Mouse (Mus musculus): Measurements from ENCODE around the gene Arl4c.

Arl4c gene

DNA sequence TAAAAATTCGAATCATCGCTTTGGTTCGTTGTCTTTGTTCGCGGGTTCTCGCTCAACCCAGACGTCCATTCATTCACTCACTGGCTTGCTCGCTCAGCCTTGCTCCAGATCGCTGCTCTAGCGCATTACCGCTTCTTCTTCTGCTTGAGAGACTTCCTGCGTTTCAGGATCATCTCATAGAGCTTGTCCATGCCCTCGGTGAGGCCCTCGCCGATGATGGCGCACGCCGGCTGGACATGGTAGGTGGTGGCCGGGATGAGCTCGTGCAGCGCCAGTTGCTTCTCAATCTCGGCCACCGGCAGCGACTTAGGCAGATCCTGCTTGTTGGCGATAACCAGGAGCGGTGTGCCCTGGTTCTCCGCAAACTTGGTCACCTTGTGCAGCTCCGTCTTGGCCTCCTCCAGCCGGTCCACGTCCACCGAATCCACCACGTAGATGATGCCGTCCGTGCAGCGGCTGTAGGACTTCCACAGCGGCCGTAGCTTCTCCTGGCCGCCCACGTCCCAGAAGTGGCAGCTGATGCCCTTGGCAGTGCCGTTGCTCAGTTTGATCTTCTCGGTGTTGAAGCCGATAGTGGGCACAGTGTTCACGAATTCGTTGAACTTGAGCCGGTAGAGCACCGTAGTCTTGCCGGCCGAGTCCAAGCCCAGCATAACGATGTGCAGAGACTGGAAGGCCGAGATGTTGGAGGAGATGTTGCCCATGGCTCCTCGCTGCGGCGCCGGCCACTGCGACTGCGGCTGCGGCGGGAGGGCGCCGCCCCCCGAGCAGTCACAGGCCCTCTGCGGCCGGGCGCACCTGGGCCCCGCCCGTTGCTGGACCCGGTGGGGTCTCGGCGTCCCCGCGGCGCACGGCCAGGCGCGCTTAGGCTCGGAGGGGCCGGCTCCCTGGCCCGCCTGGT, 810 bp downstream of the Arl4c start:
- ATAC-seq (ENCODE audit: low TSS enrichment), result peak; percentile 15

DNA sequence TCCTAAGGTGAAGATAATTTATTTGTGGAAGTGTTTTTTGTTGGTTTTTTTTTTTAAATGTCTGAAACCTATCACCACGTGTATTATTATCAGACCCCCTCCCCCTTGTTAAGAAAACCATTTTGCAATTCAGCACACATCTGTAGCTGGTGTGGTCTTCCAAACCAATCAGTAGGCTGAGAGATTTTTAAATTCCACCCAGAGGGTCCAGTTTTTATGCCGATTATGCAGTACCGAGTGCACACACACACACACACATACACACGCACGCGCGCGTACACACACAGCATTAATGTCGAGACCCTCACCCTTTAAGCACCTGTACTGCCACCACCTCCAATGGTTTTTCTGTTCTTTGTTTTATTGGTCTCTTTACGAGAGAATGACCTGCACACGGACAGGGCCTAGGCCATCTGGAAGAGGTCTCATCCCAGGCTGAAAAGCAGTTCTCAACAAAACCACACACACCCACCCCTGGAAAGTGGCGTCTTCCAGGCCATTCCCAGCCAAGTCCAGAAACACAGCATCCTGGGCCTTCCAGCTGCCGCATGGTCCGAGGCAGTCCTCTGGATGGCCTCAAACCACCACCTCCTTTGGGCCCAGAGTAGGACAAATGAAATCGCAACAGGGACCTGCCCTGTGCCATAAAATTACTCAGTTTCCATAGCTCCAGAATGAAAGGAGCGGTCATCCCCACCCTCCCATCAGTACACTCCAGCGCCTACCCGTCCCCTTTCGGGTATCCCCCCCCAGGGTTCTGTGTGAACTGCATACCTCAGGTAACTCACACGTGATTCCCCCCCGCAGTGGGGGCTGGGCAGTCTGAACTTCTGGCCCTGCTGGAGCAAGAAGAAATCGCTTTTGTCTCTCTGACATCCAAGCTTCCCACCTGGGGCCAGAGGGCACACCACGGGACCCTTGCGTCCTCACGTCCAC, 1.9 kb downstream of the Arl4c start:
- ATAC-seq (ENCODE audit: low TSS enrichment), result no peak

DNA sequence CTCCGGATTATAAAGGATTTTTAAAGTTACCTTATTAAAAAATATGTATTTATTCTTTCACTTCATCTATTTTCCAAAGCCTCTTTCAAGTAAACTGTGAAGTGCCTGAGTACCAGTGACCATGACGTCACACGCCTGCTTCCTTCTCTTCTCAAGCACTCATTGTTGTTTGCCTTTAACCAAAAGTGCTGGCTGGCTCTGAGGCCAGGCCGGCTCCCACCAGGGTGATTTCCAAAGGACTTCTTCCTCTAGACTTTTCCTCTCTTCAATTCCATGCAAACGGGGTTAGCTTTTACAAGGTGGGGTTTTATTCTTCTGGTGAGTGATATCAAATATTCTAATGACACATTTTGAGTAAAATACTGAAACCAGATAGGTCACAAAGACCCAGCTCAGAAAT, 2.6 kb downstream of the Arl4c start:
- no peak for ATAC-seq (ENCODE audit: low TSS enrichment)

DNA sequence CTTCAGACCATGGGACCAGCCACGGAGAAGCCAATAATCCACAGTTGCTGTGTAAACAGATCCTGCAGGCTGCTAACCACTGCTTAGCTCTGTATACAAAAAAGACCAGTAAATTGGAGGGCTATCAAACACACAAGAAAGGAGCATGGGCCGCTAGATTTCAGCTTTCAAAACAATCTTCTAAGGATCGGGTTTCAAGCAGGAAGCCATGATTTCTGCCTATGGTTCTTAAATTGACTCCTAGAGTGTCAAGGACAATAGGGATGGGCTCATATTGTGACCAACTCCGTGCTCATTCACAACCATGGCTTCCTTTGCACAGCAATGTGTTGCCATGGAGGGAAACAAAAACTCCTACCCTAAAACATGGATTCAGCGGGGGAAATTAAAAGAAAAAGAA, 3.1 kb downstream of the Arl4c start:
- no peak for ATAC-seq (ENCODE audit: low TSS enrichment)

DNA sequence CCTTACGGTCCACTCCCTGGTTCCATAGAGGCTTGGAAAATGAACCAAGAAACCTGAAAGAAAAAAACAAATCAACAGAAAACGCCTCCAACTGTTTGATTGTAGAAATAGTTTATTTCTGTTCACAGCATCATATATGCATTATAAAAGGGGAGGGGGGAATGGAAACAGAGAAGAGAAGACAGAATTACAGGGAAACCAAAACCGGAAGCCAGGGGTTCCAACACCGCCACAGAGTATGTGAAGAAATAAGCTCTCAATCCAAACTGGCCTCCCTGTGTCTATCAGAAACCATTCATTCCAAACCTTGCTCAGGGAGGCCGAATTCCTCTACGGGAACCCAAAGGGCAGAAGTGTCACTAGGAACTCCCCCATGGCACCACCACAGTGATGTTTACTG, 3.9 kb downstream of the Arl4c start:
- no peak for ATAC-seq (ENCODE audit: low TSS enrichment)

DNA sequence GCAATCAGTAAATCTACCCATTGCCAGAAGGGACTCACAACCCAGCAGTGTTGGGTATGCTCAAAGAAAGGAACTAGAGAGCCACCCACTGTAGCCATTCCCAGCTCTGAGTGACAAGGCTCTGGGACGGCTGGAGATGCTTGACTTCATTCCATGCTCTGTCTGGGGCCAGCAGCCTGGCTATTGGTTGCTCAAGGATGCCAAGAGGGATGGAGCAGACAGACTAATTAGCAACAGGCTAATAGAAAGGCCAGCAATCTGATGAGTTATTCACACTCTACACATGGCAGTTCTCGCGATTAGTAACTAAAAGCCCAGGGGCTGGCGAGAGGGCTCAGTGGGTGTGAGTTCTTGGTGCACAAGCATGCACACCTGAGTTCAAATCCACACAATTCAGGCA, 5.6 kb downstream of the Arl4c start:
- ATAC-seq (ENCODE audit: low TSS enrichment), result no peak

DNA sequence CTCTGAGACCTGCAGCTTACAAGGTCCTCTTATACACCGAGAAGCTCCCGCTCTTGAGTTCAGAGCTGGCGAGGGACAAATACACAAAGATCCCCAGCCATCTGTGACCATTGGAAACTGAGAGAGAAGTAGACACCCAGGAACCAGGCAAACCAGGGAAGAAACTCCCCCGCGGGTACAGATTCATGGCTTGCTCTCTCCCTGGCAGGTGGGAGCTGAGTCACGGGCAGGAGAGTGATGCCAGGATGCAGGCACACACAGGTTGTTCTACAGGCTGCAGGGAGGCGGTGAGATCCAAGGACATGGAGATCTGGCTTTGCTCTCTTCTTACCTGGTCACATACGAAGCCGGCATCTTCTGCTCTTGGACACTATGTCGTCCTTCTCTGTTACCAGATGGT, 7.7 kb downstream of the Arl4c start:
- 0 out of 2 replicates have a peak, but pooled peaks have one; percentile 55 for ATAC-seq (ENCODE audit: low TSS enrichment)

DNA sequence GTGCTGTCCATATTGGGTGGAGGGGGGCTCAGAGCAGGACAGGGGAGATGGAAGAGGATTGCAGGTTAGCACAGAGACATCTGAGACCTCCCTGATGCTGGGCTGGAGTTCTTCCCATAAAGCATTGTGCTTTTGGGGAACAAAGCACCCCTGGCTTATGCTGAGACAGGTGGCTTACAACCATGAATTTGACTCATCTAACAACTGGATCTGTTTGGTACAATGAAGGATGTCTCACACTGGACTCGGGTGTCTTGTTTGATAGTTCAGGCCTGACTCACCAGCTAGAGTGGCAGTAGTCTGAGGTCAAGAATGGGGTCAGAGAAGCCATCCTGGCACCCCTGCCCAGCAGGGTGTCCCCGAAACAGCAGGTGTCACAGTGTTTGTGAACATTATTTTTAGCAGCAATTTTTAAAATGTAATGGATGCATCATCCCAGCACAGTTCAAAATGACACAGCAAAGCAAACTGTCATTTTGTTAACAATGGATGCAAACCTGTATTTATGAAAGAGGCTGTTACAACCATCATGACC, 9.7 kb downstream of the Arl4c start:
- no peak for ATAC-seq (ENCODE audit: low TSS enrichment)

DNA sequence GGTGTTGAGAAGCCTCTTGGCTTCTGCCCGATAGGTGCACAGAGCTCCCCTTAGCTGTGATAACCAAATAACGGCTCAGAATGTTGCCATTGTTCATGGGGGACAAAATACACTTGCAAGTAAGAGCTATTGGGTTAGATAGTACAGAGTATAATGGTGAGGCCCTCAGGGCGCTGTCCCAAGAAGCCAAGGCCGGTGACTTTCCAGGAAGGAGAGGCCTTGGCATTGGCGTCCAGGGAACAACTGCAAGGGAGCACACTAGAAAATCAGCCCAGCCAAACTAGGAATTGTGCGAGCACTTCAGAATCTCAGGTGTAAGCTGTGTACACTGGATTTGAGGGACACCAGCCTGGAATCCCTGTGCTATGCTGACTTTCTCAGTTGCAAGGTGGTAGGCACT, 11.4 kb downstream of the Arl4c start:
- no peak for ATAC-seq (ENCODE audit: low TSS enrichment)

DNA sequence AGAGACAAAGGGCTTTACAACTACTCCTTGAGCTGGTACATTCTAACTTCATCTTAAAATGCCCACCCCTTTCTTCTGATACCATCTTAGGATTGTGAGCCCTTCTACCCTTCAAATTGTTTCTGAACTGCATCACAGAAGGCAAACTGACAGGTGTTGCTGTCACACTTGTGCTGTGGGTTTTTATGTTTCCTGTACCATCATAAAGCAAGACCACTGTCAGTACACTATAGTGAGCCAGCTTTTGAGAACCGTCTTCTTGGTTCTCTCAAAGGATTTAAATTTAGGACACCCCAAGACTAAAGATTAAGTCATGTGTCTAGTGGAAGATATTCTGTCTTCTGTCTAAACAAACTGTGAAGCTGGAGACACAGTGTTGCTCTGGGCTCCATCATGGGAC, 17.3 kb downstream of the Arl4c start:
- ATAC-seq (ENCODE audit: low TSS enrichment), result no peak

DNA sequence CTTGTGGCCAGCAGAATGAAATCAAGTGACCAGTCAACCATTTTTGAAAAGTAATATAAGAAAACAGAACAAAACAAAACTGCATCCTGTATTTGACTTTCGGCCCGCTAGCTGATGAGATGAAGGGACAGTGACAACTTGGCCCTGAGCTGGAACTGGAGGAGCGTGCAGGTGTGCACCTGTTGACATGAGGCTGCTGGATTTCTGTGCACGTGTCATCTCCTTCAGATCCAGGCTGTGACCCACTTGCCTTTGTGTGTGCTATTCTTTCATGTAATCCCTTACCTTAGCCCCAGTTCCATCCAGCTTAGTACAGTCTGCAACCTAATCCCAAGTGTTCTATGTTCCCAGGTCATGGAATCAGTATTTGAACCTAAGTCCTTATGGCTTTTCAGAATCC, 20.4 kb downstream of the Arl4c start:
- no peak for ATAC-seq (ENCODE audit: low TSS enrichment)

DNA sequence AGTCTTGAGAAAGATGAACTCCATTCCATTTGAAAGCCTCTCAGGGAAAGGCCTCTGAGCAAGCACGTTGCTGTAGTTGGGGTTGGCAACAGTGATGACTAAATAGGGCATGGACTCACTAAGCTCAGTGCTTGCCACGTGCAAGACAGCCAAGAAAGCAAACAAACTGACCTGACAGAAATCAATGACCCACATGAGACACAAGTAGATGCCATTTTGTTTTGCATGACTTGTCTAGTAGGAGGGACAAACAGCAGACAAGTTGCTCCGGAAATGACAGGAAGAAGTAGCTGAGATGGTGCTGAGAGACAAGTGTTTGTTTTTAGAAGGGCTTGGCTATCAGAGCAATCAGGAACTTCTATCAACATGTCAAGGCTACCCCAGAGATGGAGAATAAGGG, 21.2 kb downstream of the Arl4c start:
- no peak for ATAC-seq (ENCODE audit: low TSS enrichment)

DNA sequence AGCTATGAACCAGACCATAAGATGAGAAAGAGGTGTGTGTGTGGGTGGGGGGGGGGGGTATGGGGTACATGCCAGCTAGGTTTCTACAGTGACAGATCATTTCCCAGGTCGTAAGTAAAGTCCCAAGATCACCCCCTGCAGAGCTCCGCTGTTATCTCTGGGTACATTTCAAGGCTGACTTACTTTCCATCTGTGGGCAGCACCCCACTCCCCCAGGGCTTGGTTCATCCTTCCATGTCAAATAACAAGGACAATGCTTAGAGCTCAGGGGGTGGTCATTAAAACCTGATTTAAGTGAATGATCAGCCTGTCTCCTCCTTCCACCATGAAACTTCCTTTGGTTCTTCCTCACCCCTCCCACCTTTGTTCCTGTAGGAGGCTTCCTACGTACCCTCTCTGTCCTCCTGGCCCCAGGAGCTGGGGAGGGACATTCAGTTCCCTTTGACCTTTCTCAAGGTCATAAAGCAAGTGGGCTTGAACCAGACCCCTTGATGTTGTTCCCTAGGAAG, 23.7 kb downstream of the Arl4c start:
- no peak for ATAC-seq (ENCODE audit: low TSS enrichment)

DNA sequence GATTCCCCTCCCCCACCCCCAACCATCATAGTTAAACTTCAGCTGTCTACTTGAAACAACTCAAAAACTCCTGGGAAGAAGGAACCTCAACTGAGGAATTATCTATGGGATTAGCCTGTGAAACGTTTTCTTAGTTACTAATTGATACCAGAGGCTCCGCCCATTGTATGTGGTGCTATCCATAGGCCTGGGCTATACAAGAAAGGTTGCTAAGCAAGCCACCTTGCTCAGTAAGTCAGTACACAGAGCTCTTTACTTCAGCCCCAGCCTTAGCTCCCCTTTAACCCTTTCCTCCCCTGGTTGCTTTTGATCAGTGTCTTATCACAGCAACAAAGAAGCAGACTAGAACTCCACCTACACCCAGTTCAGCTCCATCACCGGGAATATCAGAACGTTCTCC, 31.2 kb downstream of the Arl4c start:
- no peak for ATAC-seq (ENCODE audit: low TSS enrichment)

DNA sequence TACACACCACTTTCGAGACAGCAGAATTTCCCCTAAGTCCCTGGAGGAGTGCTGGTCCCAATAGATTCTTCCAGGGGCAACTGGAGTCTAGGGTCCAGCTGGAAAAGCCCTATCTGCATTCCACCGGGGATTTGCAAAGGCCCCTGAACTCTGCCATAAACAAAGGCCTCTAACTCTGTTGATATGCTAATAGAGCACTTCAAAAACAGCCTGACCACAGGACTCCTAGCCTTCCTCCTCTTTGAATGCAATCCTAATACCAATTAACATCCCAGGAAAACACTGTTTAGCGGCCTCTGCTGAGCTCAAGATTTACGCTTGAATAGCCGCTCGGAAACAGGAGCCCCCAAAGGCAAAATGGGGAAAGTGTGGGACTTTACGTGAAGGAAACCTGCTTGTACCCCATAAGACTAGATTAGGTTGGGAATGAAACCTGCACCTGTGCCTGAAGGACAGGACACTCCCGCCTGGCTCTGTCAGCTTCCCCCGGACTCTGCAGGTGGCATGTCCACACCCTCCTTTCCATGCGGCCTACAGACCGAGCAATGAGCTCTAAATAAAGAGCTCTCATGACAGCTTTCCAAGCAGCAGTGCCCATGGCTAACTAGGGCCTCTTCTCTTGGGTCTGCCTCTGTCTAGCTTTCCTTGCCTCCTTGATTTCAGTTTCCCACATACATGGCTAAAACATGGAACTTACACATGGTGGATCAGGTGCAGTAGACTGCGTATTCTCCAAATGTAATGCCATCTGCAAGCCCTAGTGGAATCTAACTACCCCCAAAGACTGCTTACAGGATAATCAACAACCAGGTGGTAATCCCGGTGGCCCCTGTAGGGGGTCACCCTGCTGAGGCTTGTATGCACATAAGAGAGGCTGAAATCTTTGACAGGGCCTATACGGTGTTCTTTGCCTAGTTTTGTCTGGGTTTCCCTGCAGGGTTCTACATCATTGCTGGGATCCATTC, 32.9 kb downstream of the Arl4c start:
- ATAC-seq (ENCODE audit: low TSS enrichment), result no peak

DNA sequence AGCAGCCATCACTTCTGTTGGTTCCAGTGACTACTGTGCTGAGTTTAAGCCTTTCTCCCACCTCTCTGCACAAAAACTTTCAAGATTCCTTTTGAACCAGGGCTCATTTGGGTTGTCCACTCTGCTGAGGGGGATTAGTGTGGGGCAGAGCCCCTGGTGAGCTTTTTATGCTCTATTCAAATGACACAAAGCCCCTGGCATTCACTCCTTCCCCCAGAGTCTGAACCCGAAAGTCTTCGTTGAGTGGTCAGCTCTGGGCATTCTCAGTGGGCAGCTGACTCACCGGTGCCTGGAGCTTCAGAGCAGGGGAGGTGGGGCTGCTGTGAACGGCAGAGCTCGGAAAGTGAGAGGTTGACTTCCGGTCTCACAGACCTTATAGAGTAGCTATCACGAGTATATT, 33.7 kb downstream of the Arl4c start:
- no peak for ATAC-seq (ENCODE audit: low TSS enrichment)

DNA sequence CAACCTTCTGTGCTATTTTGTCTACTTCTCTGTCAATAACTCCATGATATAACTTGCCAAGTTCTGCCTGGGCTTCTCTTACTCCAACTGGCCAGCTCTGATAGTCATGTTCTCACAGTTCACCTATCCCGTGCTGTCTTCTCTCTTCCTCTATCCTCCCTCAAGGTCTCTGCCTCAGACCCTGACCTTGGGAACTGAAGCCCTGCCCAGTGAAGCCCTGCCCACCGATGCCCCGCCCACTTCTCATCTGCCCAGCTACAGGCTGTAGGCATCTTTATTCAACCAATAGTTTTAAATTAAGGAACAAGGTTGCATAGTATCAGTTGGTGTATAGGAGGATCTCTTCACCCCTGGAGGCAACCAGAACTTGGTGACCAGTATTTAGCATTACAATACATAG, 37.4 kb downstream of the Arl4c start:
- ATAC-seq (ENCODE audit: low TSS enrichment), result no peak

DNA sequence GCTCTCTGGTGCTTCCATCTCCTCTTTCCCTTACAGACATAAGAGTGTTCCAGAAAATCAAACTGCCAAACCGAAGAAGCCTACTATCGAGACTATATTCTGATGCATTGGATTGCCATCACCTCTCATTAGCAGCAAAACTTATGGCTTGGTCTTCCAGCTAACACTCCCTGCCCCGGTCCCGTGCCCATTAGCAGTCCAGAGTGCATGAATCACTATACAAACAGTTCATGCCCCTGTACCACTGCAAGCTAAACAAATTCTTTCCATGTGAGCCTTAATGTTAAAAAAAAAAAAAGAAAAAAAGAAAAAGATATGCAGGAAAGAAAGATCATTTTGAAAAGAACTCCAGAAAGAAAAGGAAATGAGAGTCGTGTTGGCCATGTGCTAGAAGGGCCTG, 39.3 kb downstream of the Arl4c start:
- ATAC-seq (ENCODE audit: low TSS enrichment), result no peak

DNA sequence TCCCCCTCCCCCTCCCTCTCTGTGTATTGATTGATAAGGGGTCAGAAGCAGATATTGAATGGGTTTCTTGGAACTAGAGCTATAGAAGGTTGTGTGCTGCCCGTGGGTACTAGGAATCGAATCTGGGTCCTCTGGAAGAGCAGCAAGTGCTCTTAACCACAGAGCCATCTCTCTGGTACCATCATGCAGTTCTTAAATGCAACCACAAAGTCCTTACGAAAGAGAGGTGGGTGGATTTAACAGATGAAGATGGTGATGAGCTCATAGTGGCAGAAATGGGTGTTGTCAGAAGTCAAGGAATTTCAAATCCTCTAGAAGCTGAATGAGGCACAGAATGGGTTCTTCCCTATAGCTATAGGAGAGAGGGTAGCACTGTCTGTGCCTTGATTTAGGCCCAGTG, 40.8 kb downstream of the Arl4c start:
- no peak for ATAC-seq (ENCODE audit: low TSS enrichment)

DNA sequence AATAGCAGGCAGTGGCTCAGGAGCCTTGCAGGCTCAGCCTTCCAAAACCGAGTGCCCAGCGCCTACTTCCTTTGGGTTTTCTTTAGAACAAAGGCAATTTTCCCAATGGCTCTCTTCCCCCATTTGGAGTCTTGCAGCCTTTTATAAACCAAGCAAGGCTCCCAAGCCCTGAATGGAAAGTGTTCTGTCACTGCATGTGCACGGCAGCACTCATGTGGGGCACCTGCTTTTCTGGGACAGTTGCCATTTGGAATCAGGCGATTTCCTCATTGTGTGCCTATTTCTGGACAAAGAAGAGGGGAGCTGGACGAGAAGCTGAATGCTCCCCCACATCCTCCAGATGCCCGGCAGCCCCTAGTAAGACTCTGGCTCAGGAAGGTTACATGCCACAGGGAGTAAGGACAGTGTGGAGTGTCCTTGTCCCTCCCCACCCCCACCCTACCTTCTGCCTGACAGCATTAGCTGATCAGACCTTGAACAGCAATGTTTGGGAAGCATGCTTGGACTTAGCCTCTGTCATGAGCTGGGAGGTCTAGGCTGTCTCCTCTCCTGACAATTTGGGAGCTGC, 43.6 kb downstream of the Arl4c start:
- ATAC-seq (ENCODE audit: low TSS enrichment), result peak; percentile 74

DNA sequence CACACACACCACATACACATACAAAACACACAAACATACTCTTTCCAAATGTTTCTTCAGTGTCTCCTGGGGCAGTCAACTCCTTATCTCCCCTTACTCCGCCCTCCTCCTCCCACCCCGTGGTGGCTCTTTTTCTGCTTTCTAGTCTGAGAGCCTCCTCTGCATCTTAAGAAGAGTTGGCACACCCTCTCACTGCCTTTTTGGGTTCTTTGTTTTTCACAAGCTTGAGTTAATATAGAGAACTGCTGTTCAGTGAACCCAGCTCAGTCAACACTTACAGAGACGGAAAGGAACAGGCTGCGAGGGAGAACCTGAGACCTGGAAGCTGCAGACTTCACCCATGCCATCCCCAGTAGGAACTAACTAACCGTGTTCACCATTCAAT, 45.9 kb downstream of the Arl4c start:
- peak; percentile 80 for ATAC-seq (ENCODE audit: low TSS enrichment)

Data from frontal cortex, adult (tissue).